Mouse (Mus musculus) frontal cortex, postnatal 36 days (tissue): ENCODE data around the gene Iscu.
"Not testable (repeated sequence)": the region's sequence is repeated elsewhere in the genome, so short reads cannot be mapped to it uniquely, and the experiment has no call there.

Source experiments
- DNase-seq, 2 experiments: peaks; one replicate each; pipeline ENCODE4 v3.0.0; 2022; ENCODE audit warnings: low spot score in 2 of 2

Gene Iscu

DNA sequence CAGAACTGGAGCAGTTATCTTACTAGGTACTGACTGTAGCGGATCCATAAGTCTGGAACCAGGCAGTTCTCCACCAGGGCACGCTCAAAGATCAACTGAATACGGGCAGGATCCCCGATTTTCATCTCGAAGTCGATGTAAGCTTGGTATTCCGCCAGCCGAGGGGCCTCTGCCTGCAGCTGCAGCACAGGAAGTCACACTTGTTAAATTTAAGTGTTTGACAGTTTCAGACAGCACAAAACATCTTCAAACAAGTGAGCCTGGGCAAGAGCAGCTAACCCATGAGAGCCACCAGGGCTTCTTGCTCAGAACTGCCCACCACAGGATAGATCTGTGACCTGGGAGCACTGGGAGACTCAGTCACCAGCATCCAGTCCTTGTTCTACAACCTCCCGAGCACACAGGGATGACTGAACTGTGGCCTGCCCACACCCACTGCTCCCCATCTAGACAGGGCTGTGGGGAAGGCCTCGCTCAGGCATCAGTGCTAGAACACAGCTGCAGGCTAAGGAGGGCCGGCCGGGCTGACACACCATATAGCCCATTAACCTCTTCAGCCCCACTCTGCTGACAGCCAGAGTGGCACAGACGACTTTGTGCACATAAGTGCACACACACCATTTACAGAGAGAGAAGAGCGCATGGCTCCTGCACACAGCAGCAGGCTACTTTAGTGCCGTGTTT is 17.1 kb upstream of the Iscu start:
- DNase-seq: no peak

DNA sequence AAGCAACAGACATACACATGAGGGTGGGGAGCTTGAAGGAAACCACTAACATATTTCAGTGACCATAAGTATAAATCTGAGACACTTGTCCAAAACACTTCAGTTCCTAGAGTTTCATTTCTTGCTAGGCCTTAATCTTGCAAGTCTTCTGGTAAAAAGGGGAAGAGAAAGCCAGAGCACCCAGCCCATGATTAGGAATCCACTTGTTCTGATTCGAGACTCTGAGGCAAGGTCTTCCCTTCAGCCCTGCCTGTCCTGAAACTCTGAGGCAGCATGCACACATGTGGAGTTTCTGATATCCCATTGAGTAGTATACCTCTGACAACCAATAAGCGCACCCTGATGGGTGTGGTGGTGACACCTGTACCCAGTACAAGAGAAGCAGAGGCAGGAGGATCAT is 11.0 kb upstream of the Iscu start:
- no peak for DNase-seq

DNA sequence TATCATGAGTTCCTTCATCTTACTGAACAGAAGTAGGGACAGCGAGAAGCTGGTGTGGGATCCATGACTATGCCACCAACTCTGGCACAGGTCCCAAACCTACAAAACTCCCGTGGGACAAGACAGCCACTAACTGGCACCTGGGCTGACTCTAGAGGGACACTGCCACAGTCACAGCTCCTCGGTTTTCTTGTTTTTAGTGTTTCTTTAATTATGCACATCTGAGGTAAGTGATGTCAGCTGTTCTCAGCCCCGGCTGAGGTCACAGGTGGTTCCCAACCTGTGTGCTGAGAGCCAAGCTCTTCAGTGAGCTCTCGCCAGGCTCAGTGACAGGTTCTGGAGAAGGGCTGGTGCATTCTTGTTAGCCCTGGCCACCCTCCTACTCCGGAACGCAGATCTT is 8.1 kb upstream of the Iscu start:
- DNase-seq: no peak

DNA sequence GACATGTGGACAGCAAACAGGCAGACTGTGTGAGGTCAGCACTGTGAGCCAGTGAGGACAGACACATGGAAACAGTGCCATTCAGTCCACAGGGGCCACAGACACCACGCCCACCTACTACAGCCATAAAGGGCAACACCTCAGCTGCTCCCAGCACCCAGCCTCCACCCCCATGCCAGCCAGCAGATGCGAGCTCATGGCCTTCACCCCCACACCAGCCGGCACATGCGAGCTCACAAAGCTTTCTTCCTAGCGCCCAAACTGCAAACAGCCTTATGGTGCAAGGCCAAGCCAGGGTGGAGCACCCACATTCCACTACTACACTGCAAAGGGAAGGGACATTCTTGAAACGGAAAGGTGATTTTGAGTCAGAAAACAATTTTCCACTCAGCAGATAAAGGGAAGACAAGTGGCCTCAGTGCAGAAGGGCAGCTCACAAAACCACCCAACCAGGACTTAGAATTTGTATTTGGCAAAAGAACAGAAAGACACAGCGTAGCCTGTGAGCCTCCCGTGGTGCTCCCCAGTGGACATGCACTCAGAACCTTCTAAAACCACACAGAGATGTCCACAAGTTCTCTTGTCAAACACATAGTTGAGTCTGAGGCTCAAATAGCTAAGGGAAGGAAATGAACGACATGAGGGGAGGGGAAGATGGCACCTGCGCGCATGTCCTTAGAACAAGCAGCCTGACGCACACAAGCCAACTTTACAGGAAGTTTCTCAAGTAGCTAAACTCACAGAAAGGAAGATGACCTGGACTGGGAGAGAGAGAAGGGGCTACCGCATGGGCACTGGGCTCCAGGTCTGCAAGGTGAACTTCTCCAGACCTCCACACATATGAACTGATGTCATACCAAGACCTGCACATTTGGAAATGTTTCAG is 6.7 kb upstream of the Iscu start:
- DNase-seq: no peak

DNA sequence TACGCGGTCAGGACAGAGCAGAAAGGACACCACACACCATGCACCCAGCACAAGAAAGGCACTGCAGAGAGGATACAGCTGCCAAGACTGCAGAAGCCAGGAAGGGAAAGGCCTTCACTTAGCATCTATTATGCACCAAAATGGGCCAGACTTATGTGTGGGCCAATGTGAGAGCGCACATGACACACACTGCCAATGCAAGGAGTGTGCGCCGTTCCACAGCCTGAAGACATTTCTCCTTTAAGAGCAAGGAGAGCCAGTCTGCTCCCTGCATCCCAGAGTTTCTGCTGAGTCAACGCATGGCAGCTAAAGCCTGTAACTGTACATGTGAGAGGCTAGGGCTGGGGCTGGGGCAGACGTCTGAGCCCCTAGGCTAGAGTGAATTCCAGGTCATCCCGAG is 3.7 kb upstream of the Iscu start:
- peak in 1 of 2 experiments; percentile 40 for DNase-seq

DNA sequence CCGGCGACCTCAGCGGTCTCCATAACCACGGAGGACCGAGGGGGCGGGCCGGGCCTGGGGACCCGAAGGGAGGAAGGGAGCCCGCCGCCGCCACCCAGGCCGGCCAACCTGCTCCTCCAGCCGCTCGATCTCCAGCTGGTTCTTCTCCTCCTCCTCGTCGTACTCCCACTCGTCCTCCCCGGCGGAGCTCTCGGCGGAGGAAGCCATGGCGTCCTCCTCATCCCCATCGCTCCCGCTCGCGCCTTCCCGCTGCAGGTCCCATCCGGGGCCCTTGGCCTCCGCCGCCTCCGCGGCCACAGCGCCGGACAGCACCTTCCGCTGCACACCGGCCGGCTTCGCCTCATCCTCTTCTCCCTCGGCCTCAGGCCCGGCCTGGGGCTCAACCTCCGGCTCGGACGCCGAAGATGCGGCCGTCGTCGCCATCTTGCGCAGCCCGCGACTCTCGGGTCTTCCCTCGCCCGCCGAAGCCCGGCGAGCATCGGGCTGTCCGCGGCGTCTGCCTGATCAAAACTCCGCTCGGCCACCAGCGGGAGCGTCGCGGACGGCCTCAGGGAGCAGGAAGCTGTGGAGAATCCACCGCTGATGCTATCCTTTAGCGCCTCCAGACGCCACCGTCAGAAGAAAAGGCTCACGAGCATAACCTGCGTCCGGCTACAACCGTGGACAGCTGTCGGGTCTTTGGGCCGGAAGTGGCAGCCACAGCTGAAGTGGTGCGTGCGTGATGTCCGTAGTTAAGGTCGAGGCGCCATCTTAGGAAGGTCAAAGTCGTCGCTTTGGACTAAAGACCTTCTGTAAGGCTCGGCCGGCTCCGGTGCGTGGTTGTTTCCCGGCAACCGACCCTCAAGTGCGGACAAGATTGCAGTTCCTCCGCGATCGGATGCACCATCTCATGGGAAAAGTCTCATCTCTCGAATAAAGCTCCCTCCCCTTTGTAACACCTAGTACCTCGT is 1.1 kb upstream of the Iscu start:
- DNase-seq: peak; percentile 88 to 91

DNA sequence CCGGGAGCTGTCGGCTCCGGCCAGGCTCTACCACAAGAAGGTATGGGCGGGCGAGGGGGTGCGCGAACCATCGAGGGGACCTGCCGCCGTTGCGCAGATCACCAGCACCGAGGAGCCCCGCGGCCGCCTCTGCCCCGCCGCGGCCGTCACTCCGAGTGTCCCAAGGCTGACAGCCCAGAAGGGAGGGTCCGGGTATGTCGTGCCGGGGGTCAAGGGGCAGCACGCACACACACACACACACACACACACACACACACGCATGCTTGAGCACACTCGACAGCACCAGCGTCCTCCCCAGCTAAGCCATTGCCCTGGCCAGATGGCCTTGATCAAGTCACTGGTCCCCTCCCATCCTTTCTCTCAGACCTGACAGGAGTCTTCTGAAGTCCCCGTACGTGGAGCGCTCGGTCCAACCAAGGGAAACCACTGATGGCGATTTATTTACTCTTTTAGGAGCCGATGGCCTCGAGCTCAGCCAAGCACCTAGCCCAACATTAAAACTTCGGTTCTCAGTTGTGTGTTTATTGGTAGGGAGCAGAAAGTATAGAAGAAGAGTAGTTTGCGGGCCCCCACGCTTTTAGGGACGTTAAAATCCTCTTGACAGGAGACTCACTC is 464 bp downstream of the Iscu start:
- no peak for DNase-seq

DNA sequence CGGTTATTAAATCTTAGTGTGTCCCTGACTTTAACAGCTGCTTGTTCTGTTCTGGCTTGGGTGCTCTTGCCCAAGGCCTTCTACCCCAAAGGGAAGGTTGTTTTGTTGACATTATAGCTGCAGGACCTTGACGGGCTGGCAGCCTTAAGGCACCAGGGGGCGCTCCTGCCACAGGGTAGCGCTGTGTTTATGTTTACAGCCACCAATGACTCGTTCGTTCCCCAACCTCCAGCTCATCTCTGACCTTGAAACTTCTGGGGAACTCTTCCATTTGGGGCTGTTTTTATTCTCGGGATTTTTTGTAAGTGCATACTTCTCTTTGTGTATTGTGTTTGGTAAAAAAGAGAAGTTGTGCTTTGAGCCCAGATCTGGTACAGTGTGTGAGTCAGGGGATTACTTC is 1.1 kb downstream of the Iscu start:
- DNase-seq: peak; percentile 83 to 86

DNA sequence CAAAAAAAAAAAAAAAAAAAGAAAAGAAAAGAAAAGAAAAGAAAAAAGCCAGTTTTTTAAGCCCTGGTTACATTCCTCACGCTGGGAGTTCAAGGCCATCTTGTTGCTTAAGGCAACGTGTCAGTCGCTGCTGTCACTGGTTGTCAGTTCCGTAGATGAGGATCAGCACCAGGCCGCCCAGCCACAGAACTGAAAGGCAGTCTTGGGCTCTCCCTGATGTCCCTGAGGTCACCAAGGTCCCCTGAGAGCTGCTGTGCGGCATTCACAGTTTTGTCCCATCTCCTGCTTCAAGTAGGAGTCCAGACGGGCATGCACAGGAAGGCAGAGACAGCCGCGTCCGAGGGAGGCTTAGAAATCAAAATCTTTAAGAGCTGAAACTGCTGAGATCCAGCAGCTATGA is 3.0 kb downstream of the Iscu start:
- no peak for DNase-seq

DNA sequence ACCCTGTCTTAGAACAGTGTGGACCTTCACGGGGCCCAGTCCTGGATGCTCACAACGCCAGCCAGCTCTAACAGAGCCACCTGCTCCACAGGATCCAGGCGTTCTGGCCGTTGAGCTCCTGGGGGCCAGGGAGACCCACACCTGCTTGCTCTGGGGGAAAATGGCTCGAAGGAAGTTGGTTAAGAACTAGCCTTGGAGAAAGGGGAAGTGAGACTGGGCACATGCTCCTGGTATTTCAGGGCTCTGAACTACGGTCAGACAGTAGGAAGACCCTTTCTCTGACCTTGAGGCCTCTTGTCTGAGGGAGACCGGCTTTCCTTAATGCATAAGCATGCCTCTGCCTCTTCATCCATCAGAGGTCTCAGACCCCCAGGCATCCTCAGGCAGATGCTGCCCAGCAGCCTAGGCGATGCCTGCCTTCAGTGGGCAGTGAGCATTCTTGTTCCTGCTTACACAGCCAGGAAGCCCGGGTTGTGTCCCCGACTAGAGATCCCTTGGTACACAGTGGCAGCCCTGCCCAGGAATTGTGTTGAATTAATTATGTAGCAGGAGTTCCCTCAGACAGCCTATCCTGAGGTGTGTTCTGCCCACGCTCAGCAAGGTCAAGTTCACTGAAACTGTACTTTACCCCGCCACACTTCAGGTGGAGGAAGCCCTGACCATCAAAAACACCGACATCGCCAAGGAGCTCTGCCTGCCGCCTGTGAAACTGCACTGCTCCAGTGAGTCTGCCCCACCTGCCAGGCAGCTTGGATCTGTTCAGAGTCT is 3.8 kb downstream of the Iscu start:
- DNase-seq: no peak

DNA sequence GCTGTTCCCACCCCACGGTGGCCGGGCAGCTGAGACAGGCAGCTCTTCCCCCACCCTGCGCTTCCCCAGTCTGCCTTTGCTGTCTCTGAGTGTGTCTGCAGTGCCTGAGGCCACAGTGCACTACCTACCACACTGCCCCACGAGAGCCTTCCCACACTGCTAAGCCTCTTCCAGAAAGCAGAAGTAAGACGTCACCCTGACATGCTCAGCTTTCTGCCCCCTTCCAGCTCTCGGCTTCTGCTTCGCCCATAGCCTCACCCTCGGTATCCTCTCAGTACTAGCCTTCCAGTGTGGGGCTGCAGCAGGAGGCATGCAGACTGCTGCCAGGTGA is 4.3 kb downstream of the Iscu start:
- DNase-seq: no peak

DNA sequence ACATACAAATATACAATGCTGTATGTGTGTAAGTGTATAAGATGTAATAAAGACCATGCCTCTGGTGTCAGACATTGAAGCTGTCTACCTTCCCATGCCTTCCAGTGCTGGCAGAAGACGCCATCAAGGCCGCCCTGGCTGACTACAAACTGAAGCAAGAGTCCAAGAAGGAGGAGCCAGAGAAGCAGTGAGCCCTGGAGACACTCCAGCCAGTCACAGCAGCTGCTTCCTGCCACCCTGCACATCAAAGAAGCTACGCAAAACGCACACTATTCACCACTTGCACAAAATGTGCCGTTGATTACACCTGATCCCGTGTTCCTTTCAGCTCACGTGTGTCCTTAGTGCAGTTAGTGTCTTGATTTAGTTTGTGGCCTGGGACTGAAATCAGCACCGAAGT is 5.2 kb downstream of the Iscu start:
- DNase-seq: not testable (repeated sequence)

DNA sequence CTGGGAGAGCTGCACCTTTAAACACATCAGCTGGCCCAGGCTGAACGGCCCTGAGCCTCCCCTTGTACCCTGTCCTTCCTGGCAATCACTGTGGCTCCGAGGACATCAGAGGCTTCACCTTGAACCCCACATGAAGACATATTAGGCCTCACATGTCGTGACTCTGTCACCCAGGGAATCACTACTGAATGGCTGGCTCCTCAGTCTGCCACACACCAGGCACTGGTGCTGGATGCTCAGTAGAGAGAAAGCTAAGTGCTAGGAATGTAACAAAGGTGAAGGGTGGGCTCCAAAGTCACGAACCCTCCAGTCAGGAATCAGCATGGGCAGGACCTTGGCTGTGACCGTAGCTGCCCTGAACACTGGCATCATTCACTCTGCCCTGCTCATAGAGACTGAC is 7.0 kb downstream of the Iscu start:
- DNase-seq: no peak

DNA sequence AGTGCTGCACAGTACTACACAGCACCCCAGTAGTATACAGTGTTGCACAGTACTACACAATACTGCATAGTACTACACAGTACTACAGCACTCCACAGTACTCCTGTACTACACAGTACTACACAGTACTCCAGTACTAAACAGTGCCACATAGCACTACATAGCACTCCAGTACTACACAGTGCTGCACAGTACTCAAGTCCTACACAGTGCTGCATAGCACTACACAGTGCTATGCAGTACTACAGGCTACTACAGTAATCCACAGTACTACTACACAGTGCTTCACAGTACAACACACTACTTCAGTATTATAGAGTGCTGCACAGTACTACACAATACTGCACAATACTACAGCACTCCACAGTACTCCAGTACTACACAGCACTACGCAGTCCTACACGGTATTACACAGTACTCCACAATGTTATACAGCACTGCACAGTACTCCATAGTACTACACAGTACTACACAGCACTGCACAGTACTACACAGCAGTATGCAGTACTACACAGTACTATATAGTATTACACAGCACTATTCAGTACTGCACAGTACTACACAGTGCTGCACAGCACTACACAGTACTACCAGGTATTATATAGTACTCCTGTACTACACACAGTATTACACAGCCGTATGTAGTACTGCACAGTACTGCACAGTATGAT is 7.7 kb downstream of the Iscu start:
- DNase-seq: no peak

DNA sequence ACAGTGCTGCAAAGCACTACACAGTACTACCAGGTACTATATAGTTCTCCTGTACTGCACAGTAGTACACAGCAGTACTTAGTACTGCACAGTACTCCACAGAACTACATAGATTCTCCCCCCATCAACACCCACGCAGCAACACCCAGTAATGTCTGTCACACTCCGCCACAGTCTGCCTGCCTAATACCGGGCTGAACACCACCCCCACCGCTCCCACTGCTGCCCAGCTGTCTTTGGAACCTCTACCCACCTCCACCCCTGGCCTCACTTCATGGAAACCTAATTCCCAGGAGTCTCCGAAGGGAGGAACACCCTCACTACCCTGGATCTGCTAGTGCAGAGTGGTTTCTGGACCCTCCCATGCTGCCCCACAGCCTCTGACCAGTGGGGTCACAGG is 8.2 kb downstream of the Iscu start:
- no peak for DNase-seq

DNA sequence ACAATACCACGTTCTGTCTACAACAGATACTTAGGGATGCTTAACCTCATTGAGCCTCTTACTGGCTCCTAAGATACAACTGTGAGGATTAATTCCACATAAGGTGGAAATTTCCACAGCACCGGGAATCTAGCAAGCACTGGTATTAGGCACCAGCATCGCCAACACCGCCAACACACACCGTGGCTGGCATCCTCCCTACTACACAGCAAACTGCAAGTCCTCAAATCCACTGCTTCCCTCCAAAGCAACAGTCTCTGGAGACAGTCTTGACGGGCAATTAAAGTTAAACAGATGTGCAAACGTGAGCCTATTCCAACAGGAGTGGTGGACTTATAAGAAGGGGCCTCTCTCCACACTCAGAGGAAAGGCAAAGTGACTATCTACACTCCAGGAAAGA is 8.7 kb downstream of the Iscu start:
- no peak for DNase-seq

DNA sequence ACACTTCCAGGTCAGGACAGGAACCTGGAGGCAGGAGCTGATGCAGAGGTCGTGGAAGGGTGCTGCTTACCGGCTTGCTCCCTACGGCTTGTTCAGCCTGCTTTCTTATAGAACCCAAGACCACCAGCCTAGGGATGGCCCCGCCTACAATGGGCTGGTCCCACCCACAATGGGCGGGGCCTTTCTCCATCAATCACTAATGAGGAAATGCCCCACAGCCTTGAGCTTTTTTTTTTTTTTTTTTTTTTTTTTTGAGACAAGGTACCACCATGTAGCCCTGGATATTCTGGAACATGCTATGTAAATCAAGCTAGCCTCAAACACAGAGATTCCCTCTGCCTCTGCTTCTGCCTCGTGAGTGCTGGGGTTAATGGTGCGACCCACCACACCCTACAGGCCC is 9.3 kb downstream of the Iscu start:
- no peak for DNase-seq

DNA sequence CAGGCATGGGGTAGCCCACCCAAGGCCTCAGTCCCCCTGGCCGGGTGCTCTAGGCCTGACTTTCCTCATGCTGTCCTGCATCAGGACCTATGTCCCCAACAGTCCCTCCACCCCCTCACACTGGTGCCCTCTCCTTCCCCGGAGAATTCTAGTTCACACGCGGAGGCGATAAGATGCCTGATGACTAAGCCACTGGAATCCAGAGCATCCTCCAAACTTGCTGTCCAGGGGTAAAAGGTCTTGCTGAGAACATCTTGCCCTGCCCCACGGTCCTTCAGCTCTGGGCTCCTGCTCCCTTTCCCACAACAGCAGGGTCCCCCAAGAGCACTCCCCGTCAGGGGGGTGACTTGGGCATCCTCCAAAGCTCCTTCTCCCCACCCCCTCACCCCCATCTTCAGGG is 10.1 kb downstream of the Iscu start:
- no peak for DNase-seq

DNA sequence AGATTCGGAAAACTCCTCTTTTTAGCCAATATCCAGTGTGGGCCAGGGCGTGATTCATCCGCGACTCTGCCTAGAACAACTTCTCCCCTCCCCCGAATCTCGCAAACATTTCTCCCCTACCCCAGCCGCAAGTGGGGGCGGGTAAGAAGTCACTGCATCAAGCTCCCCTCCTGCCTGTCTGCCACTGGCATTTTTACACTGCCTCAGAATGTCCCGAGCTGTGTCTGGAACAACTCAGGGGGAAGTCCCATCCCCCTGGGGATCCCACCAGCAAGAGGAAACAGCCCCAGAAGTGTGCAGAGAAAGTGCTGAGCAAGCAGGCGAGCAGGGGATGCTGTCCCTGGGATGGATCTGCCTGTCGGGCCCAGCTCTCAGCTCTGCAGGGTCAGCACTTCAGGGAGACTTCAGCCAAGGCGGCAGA is 11.0 kb downstream of the Iscu start:
- DNase-seq: peak in 1 of 2 experiments; percentile 57

DNA sequence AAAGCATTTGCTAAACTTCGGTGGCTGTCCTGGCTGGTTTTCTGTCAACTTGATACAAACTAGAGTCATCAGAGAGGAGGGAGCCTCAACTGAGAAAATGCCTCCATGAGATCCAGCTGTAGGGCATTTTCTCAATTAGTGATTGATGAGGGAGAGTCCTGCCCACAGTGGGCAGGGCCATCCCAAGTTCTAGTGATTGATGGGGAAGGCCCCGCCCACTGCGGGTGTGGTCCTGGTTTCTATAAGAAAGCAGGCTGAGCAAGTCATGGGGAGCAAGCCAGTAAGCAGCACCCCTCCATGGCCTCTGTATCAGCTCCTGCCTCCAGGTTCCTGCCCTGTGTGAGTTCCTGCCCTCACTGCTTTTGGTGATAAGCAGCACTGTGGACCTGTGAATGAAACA is 11.6 kb downstream of the Iscu start:
- DNase-seq: not testable (repeated sequence)

DNA sequence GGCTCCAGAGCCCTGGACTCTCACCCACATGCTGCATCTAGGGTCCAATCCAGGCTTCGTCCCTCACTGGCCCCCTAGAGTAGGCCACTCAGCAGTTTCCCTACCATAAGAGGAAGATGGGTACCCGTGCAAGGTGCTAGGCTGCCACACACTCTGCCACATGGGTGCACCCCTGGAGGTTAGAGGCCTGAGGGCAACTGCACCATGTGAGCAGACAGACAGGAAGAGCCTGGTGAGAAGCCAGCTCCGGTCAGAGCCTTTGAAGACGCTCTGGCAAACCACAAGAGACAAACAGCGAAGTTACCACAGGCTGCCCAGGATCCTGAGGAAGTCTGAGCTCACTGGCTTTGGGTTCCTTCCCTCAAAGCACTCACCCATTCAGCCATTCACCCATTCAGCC is 14.4 kb downstream of the Iscu start:
- DNase-seq: no peak
